Mouse (Mus musculus) limb, embryonic 13.5 days (tissue): ENCODE results near the gene Ccz1. TPM values are rescaled to one million over a fixed set of nuclear protein-coding genes. Genes with fewer than 3 reads are reported as not detected.
A peak's percentile ranks its signal among the peaks of the same experiment; 100 is the strongest.

Experiments used
- ATAC-seq: fragments of 200-750 bp; cut with Nextera tagmentation; 2 replicates; pipeline ENCODE4 v1.8.0; 2017; ENCODE audit warnings: low read depth, moderate number of reproducible peaks, moderate TSS enrichment; ENCODE audit not compliant: low FRiP score
- H3K27ac ChIP-seq: fragments of 300-500 bp; sonication (generic); 2 replicates; pipeline ENCODE4 v1.5.1; 2015; ENCODE audit warnings: inconsistent platforms, mild to moderate bottlenecking, moderate library complexity
- H3K27me3 ChIP-seq: fragments of 300-500 bp; sonication (generic); 2 replicates; pipeline ENCODE4 v1.6.1; 2015; ENCODE audit warnings: mild to moderate bottlenecking, inconsistent platforms
- H3K36me3 ChIP-seq: fragments of 300-500 bp; sonication (generic); 2 replicates; pipeline ENCODE4 v1.6.1; 2015; ENCODE audit warnings: inconsistent platforms, mild to moderate bottlenecking, moderate library complexity
- H3K4me1 ChIP-seq: fragments of 300-500 bp; sonication (generic); 2 replicates; pipeline ENCODE4 v1.6.1; 2015; ENCODE audit warnings: inconsistent platforms
- H3K4me2 ChIP-seq: fragments of 300-500 bp; sonication (generic); replicated peaks from 2 replicates; pipeline ENCODE4 v1.6.1; 2015; ENCODE audit warnings: inconsistent platforms, mild to moderate bottlenecking, moderate library complexity
- H3K4me3 ChIP-seq: fragments of 300-500 bp; sonication (generic); 2 replicates; pipeline ENCODE4 v1.5.1; 2015; ENCODE audit warnings: moderate library complexity, mild to moderate bottlenecking, inconsistent platforms
- H3K9ac ChIP-seq: fragments of 300-500 bp; sonication (generic); 2 replicates; pipeline ENCODE4 v1.6.1; 2015; ENCODE audit warnings: mild to moderate bottlenecking, inconsistent platforms
- H3K9me3 ChIP-seq: fragments of 300-500 bp; sonication (generic); 2 replicates; pipeline ENCODE4 v1.6.1; 2016; ENCODE audit warnings: inconsistent platforms
- WGBS: fragments of 180-500 bp; shearing (Covaris S2); methylation state at CpG from one replicate; pipeline ENCODE4 v1.1.7; 2015; 5-methylcytosine and 5-hydroxymethylcytosine counted together
- polyA plus RNA-seq: library from polyadenylated mRNA; unstranded; fragments of >200 nt; fragmentation: Nextera tagmentation; extraction: Ambion mirVana; gene quantifications from 2 replicates; pipeline ENCODE4 v1.2.1, GENCODE M21; 2015

Gene Ccz1
- polyA plus RNA-seq, 1 experiment from 2014 or later = 84.5 TPM

GRCm38 (mm10) chr5:143965586-143966345 is 48.9 kb downstream of the Ccz1 start:
- Histone ChIP-seq H3K4me1 (no peaks in the 10 kb centered on the region), H3K4me2 (no peak overlapping the region), H3K27ac (no peak overlapping the region), H3K36me3 (no peaks in the 10 kb centered on the region), H3K27me3 (no peaks in the 10 kb centered on the region), H3K9me3 (no peaks in the 10 kb centered on the region), H3K9ac (no peak overlapping the region), H3K4me3 (no peak overlapping the region)
- 83% methylated on average over 12 of the region's 12 CpGs for WGBS
- ATAC-seq = no peak

DNA sequence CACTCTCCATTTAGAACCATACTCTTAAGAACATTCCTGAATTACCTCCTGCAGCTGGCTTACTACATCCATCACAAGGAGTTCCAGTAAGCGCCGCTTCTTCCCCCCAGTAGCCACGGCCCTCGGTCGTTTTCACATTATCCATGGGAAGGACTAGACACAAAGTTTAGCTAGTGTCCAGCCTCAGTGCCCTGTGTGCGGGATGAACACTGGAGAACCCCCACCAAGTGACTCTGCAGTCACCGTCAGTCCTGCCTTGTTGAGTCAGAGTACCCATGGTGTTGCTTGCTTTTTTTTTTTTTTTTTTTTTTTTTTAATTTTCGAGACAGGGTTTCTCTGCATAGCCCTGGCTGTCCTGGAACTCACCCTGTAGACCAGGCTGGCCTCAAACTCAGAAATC is 53.5 kb downstream of the Ccz1 start:
- Histone ChIP-seq H3K36me3 (no peaks in the 10 kb centered on the region; the same call in 1 of the 2 replicates), H3K9ac (no peak overlapping the region), H3K4me2 (no peak overlapping the region), H3K4me1 (no peaks in the 10 kb centered on the region), H3K9me3 (peaks cover 8% of the 10 kb centered on the region; the same call in 1 of the 2 replicates), H3K27me3 (no peaks in the 10 kb centered on the region), H3K27ac (no peak overlapping the region), H3K4me3 (no peak overlapping the region)
- no peak for ATAC-seq
- WGBS = 90% methylated on average over 8 of the region's 8 CpGs

GRCm38 (mm10) chr5:143959551-143959950 is 55.1 kb downstream of the Ccz1 start:
- Histone ChIP-seq H3K36me3 (no peaks in the 10 kb centered on the region; the same call in 1 of the 2 replicates), H3K9me3 (peaks cover 8% of the 10 kb centered on the region; the same call in 1 of the 2 replicates), H3K4me1 (no peaks in the 10 kb centered on the region), H3K27ac (no peak overlapping the region), H3K4me2 (no peak overlapping the region), H3K4me3 (no peak overlapping the region), H3K27me3 (no peaks in the 10 kb centered on the region), H3K9ac (no peak overlapping the region)
- no peak for ATAC-seq
- WGBS = 92% methylated on average over 11 of the region's 11 CpGs

- WGBS = 96% methylated on average over 6 of the region's 6 CpGs
- no peak overlapping the region for H3K4me3 ChIP-seq
Observed at GRCm38 (mm10) chr5:143957101-143957500, 57.6 kb downstream of the Ccz1 start.

GRCm38 (mm10) chr5:143950016-143950415 is 64.7 kb downstream of the Ccz1 start:
- Histone ChIP-seq H3K36me3 (no peaks in the 10 kb centered on the region), H3K27me3 (no peaks in the 10 kb centered on the region), H3K4me3 (no peak overlapping the region), H3K9ac (no peak overlapping the region), H3K27ac (no peak overlapping the region), H3K9me3 (no peaks in the 10 kb centered on the region), H3K4me2 (no peak overlapping the region), H3K4me1 (no peaks in the 10 kb centered on the region)
- WGBS = 32% methylated on average over 5 of the region's 5 CpGs
- no peak for ATAC-seq

More at GRCm38 (mm10) chr5:143957101-143957500, 57.6 kb downstream of the Ccz1 start:
- no peak overlapping the region for H3K4me2 ChIP-seq
- no peaks in the 10 kb centered on the region; the same call in 1 of the 2 replicates for H3K36me3 ChIP-seq
- no peak overlapping the region for H3K9ac ChIP-seq
- ATAC-seq = no peak
- no peak overlapping the region for H3K27ac ChIP-seq
- H3K27me3 ChIP-seq = no peaks in the 10 kb centered on the region
- H3K4me1 ChIP-seq = no peaks in the 10 kb centered on the region
- peaks cover 8% of the 10 kb centered on the region; the same call in 1 of the 2 replicates for H3K9me3 ChIP-seq

- no peak overlapping the region for H3K9ac ChIP-seq
- no peak overlapping the region for H3K4me2 ChIP-seq
- no peak for ATAC-seq
- H3K36me3 ChIP-seq = no peaks in the 10 kb centered on the region
- no peaks in the 10 kb centered on the region for H3K27me3 ChIP-seq
- H3K9me3 ChIP-seq = no peaks in the 10 kb centered on the region
- no peaks in the 10 kb centered on the region for H3K4me1 ChIP-seq
- 82% methylated on average over 12 of the region's 12 CpGs for WGBS
- no peak overlapping the region for H3K4me3 ChIP-seq
- H3K27ac ChIP-seq = no peak overlapping the region
Observed at GRCm38 (mm10) chr5:143948361-143948760, 66.3 kb downstream of the Ccz1 start.

- no peak for ATAC-seq
- H3K9me3 ChIP-seq = no peaks in the 10 kb centered on the region
- no peaks in the 10 kb centered on the region for H3K4me1 ChIP-seq
- no peak overlapping the region for H3K4me2 ChIP-seq
- H3K9ac ChIP-seq = no peak overlapping the region
- 85% methylated on average over 14 of the region's 14 CpGs for WGBS
- no peaks in the 10 kb centered on the region for H3K36me3 ChIP-seq
- H3K4me3 ChIP-seq = no peak overlapping the region
- H3K27ac ChIP-seq = no peak overlapping the region
- no peaks in the 10 kb centered on the region for H3K27me3 ChIP-seq
Observed at GRCm38 (mm10) chr5:143943231-143944125, 71.2 kb downstream of the Ccz1 start.

- H3K27me3 ChIP-seq = no peaks in the 10 kb centered on the region
- no peaks in the 10 kb centered on the region for H3K36me3 ChIP-seq
- 21% methylated on average over 10 of the region's 10 CpGs for WGBS
- peak overlapping the region; percentile 19; the same call in 1 of the 2 replicates for H3K4me2 ChIP-seq
- H3K4me3 ChIP-seq = no peak overlapping the region
- H3K4me1 ChIP-seq = no peaks in the 10 kb centered on the region
- H3K9ac ChIP-seq = no peak overlapping the region
- no peak overlapping the region for H3K27ac ChIP-seq
- no peaks in the 10 kb centered on the region for H3K9me3 ChIP-seq
- ATAC-seq = no peak
Observed at GRCm38 (mm10) chr5:143941588-143941987, 73.1 kb downstream of the Ccz1 start.

Other genes starting within 250 kb of the Ccz1 start
- 46.3 and 46.8 TPM in 2 replicates for gene Eif2ak1, start 197.1 kb downstream of the Ccz1 start, polyA plus RNA-seq
- gene Ankrd61, start 117.2 kb downstream of the Ccz1 start, polyA plus RNA-seq = 0.22 and 0.29 TPM in 2 replicates
- gene Aimp2, start 105.0 kb downstream of the Ccz1 start, polyA plus RNA-seq = 97.9 and 106 TPM in 2 replicates
- 35.8 and 37.9 TPM in 2 replicates for gene Pms2, start 104.9 kb downstream of the Ccz1 start, polyA plus RNA-seq
- 0.89 and 1.1 TPM in 2 replicates for gene Gm42421, start 86.7 kb downstream of the Ccz1 start, polyA plus RNA-seq
- 0.80 and 1.0 TPM in 2 replicates for gene Rsph10b, start 81.8 kb downstream of the Ccz1 start, polyA plus RNA-seq
- gene Ocm, start 11.8 kb upstream of the Ccz1 start, polyA plus RNA-seq = not detected in 2 replicates
- 3.3 and 3.8 TPM in 2 replicates for gene Lmtk2, start 85.6 kb upstream of the Ccz1 start, polyA plus RNA-seq
- gene Bhlha15, start 175.4 kb upstream of the Ccz1 start, polyA plus RNA-seq = 0.06 and 0.22 TPM in 2 replicates
- gene Tecpr1, start 208.7 kb upstream of the Ccz1 start, polyA plus RNA-seq = 26.3 and 27.0 TPM in 2 replicates
- gene Bri3, start 229.6 kb upstream of the Ccz1 start, polyA plus RNA-seq = 112 and 126 TPM in 2 replicates